Mouse (Mus musculus) urinary bladder, postnatal 36 days (tissue): ENCODE measurements around the gene Olfr538.
"Not testable (repeated sequence)": the region's sequence is repeated elsewhere in the genome, so short reads cannot be mapped to it uniquely, and the experiment has no call there.

Source experiments
- DNase-seq, 2 experiments: peaks; one replicate each; pipeline ENCODE4 v3.0.0; 2022; ENCODE audit warnings: low spot score in 2 of 2, mixed read lengths in 1 of 2

The Olfr538 gene

DNA sequence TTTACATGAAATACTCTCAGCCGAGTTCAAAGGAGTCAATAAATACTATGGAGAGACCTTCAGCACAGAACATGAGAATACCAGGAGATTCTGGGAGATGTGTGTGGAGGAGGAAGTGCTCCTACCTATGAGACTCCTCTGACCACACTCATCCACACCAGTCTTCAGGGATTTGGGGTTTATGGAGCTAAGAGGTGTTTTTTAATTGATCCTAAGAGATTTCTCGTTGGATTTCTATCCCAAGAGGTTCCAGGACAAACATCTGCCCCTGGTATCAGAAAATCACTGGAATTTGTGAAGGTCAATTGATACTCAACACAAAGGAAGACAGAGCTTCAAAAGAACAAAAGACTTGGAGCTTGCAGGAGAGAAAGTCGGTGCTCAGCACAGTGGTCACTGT lies at the start of gene Olfr538:
Gene Olfr538, plus strand, starts transcription at position 301 of the 400 bp plus-strand sequence.
- no peak for DNase-seq

DNA sequence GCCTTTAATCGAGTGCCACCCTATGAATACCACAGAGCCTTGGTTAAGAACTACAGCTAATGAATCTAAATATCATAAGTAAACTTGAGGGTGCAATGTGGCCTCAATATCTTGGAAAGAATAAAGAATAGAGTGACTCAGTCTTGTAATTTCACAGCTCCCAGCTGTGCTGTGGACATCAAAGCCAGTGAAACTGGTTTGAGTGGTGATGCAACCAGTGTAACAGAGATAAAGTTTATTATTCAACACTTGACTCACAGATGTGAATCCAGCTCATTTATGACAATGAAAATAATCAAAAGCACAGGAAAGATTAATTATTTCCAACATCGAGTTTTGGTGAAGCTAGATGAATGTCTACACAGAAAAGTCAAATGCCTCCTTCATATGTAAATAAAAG lies 27.9 kb upstream of the Olfr538 start:
- no peak for DNase-seq

DNA sequence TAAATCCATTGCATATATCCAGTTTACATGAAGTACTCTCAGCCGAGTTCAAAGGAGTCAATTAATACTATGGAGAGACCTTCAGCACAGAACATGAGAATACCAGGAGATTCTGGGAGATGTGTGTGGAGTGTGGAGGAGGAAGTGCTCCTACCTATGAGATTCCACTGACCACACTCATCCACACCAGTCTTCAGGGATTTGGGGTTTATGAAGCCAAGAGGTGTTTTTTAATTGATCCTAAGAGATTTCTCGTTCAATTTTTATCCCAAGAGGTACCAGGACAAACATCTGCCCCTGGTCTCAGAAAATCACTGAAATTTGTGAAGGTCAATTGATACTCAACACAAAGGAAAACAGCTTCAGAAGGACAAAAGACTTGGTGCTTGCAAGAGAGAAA lies 33.3 kb downstream of the Olfr538 start, which contains the start of gene Olfr46:
Gene Olfr46, plus strand, starts transcription at position 301 of the 400 bp plus-strand sequence.
- not testable (repeated sequence) for DNase-seq
